Comparison of ENCODE assay signal across 13 mouse cellular contexts in the genomic region with DNA sequence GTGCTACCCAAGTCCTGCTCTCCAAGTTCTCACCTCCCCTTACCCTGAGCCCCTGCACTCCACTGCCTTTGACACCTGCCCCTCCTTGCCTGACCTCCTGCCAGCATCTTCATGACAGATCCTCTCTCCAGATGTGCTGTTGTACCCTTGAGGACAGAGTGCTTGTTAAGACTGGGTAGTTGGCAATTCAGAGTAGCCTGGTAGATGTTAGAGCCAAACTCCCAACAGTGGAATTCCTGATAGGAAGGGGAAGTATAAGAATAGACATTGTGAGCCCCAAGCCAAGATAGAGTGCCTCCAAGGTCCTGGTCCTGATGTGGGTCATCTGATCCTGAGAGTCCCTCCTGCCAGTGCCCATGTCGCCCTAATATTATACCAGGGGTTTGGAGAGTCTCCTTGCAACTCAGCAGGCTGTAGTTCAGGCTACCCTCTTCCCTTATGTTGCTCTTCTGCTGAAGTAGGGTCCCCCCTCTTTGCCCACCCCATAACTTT.
DNase-seq lines count a peak whose midpoint lies in the region; ATAC-seq and TF ChIP-seq lines count a peak whose summit lies in the region.
"Had no signal": no experiment of that assay in that cellular context is flagged by ENCODE, and none has a peak within 500 bp of the region (broad histone marks: within the 10 kb centered on the region; RNA-seq: fewer than 3 reads in every experiment).

No protein-coding gene starts in this region.

- H3K4me3 ChIP-seq in cerebellum, adult 2 months (replicated peaks; ENCODE audit: insufficient read depth, low read depth, low read length): no peak overlapping the region
- H3K4me3 ChIP-seq in hindbrain, embryonic 10.5 days: no peak overlapping the region
- H3K4me3 ChIP-seq in hindbrain, embryonic 11.5 days (ENCODE audit: low read depth, low read length): no peak overlapping the region
- no peak overlapping the region for H3K4me3 ChIP-seq in hindbrain, embryonic 13.5 days
- no peak overlapping the region for H3K4me3 ChIP-seq in midbrain, embryonic 16.5 days (ENCODE audit: low read depth, low read length)
- H3K4me3 ChIP-seq: gastrocnemius, adult 2 months; kidney, embryonic 15.5 days had no signal

- no peaks in the 10 kb centered on the region for H3K9me3 ChIP-seq in hindbrain, embryonic 10.5 days
- H3K9me3 ChIP-seq in hindbrain, embryonic 11.5 days (ENCODE audit: control insufficient read depth, low read length): no peaks in the 10 kb centered on the region
- no peaks in the 10 kb centered on the region for H3K9me3 ChIP-seq in hindbrain, embryonic 13.5 days
- no peaks in the 10 kb centered on the region for H3K9me3 ChIP-seq in midbrain, embryonic 16.5 days (replicated peaks; ENCODE audit: control insufficient read depth, low read length, poor library complexity, severe bottlenecking)
- H3K9me3 ChIP-seq: kidney, embryonic 15.5 days had no signal

- no peak overlapping the region for H3K4me2 ChIP-seq in hindbrain, embryonic 11.5 days (replicated peaks; ENCODE audit: low read depth, low read length)
- no peak overlapping the region for H3K4me2 ChIP-seq in hindbrain, embryonic 13.5 days
- H3K4me2 ChIP-seq in midbrain, embryonic 16.5 days (ENCODE audit: low read length): no peak overlapping the region
- H3K4me2 ChIP-seq: kidney, embryonic 15.5 days had no signal

- TF ChIP-seq POLR2A in cerebellum, adult 2 months (IDR thresholded peaks at IDR 0.05; ENCODE audit: borderline replicate concordance, insufficient read depth, low read length): no peak

- no peaks in the 10 kb centered on the region for H3K36me3 ChIP-seq in hindbrain, embryonic 10.5 days
- no peaks in the 10 kb centered on the region for H3K36me3 ChIP-seq in hindbrain, embryonic 11.5 days (ENCODE audit: control insufficient read depth, insufficient read depth, low read length)
- H3K36me3 ChIP-seq in hindbrain, embryonic 13.5 days: peaks cover 38% of the 10 kb centered on the region
- peaks cover 6% of the 10 kb centered on the region; the same call in 1 of the 2 replicates for H3K36me3 ChIP-seq in midbrain, embryonic 16.5 days (ENCODE audit: control insufficient read depth, insufficient read depth, low read length)
- H3K36me3 ChIP-seq: kidney, embryonic 15.5 days had no signal

- H3K9ac ChIP-seq in hindbrain, embryonic 11.5 days (ENCODE audit: low read depth, low read length): no peak overlapping the region
- H3K9ac ChIP-seq in hindbrain, embryonic 13.5 days: no peak overlapping the region
- no peak overlapping the region for H3K9ac ChIP-seq in midbrain, embryonic 16.5 days (ENCODE audit: low read depth, low read length)
- H3K9ac ChIP-seq: kidney, embryonic 15.5 days had no signal

- H3K27me3 ChIP-seq in cerebellum, adult 2 months (ENCODE audit: control insufficient read depth, insufficient read depth, low read length): no peaks in the 10 kb centered on the region
- H3K27me3 ChIP-seq in hindbrain, embryonic 10.5 days (ENCODE audit: insufficient read depth, poor library complexity, severe bottlenecking): 0 out of 2 replicates have a peak, but pooled peaks cover 3% of the 10 kb centered on the region
- H3K27me3 ChIP-seq in hindbrain, embryonic 11.5 days (ENCODE audit: control insufficient read depth, insufficient read depth, low read length): no peaks in the 10 kb centered on the region
- H3K27me3 ChIP-seq in hindbrain, embryonic 13.5 days: no peaks in the 10 kb centered on the region
- no peaks in the 10 kb centered on the region for H3K27me3 ChIP-seq in midbrain, embryonic 16.5 days (ENCODE audit: control insufficient read depth, insufficient read depth, low read depth, low read length)
- H3K27me3 ChIP-seq: CH12.LX; kidney, embryonic 15.5 days had no signal

- 48% methylated on average over 1 of the region's 1 CpGs for WGBS in cerebellum, adult 2 months
- 57% methylated on average over 1 of the region's 1 CpGs for WGBS in hindbrain, embryonic 10.5 days
- WGBS in hindbrain, embryonic 11.5 days: 55% methylated on average over 1 of the region's 1 CpGs
- WGBS in hindbrain, embryonic 13.5 days: 86% methylated on average over 1 of the region's 1 CpGs
- WGBS in midbrain, embryonic 16.5 days: 62% methylated on average over 1 of the region's 1 CpGs

- no peak for ATAC-seq in hindbrain, embryonic 11.5 days (ENCODE audit: low FRiP score)
- no peak for ATAC-seq in hindbrain, embryonic 13.5 days (ENCODE audit: low FRiP score)
- no peak; the same call in 1 of the 2 replicates for ATAC-seq in midbrain, embryonic 16.5 days

- H3K27ac ChIP-seq in cerebellum, adult 2 months (ENCODE audit: insufficient read depth, low read length): peak overlapping the region; percentile 85
- H3K27ac ChIP-seq in hindbrain, embryonic 10.5 days: peak overlapping the region; percentile 56
- no peak overlapping the region for H3K27ac ChIP-seq in hindbrain, embryonic 11.5 days (ENCODE audit: low read depth, low read length)
- peak overlapping the region; percentile 97 for H3K27ac ChIP-seq in hindbrain, embryonic 13.5 days
- H3K27ac ChIP-seq in midbrain, embryonic 16.5 days (ENCODE audit: low read length): peak overlapping the region; percentile 97
- H3K27ac ChIP-seq: gastrocnemius, adult 2 months; kidney, embryonic 15.5 days; macrophage had no signal

- TF ChIP-seq CTCF in cerebellum, adult 2 months (IDR thresholded peaks at IDR 0.05; ENCODE audit: borderline replicate concordance, insufficient read depth, low read depth, low read length): no peak

- DNase-seq in cerebellum, adult 2 months: no peak
- no peak for DNase-seq in cerebellum, postnatal 4 days (ENCODE audit: low spot score in 2 of 2)
- DNase-seq in hindbrain, embryonic 10.5 days (ENCODE audit: low spot score): no peak
- DNase-seq in hindbrain, embryonic 11.5 days (ENCODE audit: low spot score): no peak
- no peak for DNase-seq in right cerebral cortex, postnatal 36 days (ENCODE audit: low spot score in 2 of 2)
- no peak for DNase-seq in right cerebral cortex, postnatal 25 days
- DNase-seq: adrenal gland, postnatal 14 days; gastrocnemius, adult 2 months had no signal

- peaks cover 38% of the 10 kb centered on the region for H3K4me1 ChIP-seq in cerebellum, adult 2 months (ENCODE audit: control insufficient read depth, insufficient read depth, low read length)
- peaks cover 18% of the 10 kb centered on the region for H3K4me1 ChIP-seq in hindbrain, embryonic 10.5 days (replicated peaks)
- H3K4me1 ChIP-seq in hindbrain, embryonic 11.5 days (replicated peaks; ENCODE audit: control insufficient read depth, insufficient read depth, low read length): no peaks in the 10 kb centered on the region; the same call in 1 of the 2 replicates
- peaks cover 41% of the 10 kb centered on the region for H3K4me1 ChIP-seq in hindbrain, embryonic 13.5 days (replicated peaks)
- peaks cover 38% of the 10 kb centered on the region for H3K4me1 ChIP-seq in midbrain, embryonic 16.5 days (ENCODE audit: control insufficient read depth, insufficient read depth, low read length)
- H3K4me1 ChIP-seq: kidney, embryonic 15.5 days had no signal
